Mouse (Mus musculus) 416B (cell line): Measurements from ENCODE around the gene Ccr10.
A peak's percentile ranks its signal among the peaks of the same experiment; 100 is the strongest.
"Not testable (repeated sequence)": the region's sequence is repeated elsewhere in the genome, so short reads cannot be mapped to it uniquely, and the experiment has no call there.

Source experiments
- DNase-seq: peaks from one replicate; pipeline ENCODE4 v3.0.0; 2011; ENCODE audit warnings: low read depth

The Ccr10 gene

DNA sequence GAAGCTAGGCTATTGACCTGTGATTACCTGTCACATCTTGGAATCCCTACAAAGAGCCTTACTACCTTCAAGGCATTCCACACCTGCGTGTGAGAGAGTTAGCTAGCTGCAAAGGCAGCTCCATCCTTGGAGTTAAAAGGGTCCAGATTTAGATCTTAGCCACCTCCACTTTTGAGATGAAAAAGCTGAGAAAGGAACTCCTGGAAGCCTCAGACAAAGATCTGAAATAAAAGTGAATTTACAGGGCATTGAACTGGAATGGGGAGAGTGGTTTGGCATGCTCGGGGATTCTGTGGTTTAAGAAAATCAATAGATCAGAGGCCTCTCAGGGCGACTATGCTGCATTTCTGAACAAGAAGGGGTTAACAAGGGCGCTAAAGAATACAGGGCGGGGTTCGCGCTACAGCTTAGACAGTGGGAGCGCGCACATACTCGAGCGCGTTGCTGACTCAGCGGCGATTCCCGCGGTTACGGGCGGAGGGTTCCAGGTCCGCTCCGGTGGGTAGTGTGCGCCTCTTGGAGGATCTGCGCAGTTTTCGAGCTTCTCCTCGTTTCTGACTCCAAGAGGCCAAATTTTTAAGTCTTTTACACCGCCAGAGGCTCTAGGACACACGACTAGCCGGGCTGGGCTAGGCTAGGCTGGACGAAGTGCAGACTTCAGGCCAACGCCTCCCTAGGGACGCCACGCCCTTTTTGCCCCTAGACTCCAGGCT, 3.4 kb downstream of the Ccr10 start:
- peak; percentile 79 for DNase-seq

DNA sequence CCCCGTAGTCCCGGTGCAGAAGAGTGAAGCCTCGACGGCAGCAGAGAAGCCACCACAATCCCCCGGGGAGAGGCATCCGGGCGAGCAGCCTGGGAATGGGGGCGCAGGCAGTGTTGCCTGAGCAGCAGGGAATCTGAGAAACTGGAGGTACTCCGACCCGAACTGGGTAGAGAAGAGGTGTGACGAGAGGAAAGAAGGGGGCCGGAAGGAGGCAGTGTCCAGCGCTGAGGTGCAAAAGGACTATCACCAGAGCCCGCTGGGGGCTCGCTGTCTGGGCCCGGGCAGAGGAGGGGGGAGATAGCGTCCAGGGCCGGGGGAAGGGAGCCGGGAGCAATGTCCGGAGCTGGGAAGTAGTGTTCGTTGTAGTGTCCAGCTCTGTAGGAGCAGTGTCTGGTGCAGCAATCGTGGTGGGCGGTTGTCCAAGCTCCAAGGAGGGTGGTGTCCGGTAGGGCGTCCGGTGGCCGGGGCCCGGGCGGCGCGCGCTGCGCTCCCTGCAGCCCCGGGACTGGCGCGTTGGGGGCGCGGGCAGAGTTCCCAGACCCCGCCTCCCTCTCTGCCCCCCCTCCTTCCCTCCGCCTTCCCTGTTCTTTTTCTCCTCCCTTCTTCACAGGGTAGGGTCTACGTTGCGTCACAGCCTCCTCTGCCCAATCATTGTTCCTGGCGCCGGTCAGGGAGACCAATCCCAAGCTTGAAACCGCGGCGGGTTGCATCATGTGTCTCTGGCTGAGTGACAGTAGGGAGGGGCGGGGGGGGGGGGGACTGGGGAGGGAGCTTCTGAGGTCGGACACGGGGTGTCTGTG, 4.2 kb downstream of the Ccr10 start, which contains the start of gene Plekhh3:
Plekhh3 (minus strand) TSS at position 541 of the 800 bp plus-strand sequence.
- DNase-seq: peak; percentile 99

DNA sequence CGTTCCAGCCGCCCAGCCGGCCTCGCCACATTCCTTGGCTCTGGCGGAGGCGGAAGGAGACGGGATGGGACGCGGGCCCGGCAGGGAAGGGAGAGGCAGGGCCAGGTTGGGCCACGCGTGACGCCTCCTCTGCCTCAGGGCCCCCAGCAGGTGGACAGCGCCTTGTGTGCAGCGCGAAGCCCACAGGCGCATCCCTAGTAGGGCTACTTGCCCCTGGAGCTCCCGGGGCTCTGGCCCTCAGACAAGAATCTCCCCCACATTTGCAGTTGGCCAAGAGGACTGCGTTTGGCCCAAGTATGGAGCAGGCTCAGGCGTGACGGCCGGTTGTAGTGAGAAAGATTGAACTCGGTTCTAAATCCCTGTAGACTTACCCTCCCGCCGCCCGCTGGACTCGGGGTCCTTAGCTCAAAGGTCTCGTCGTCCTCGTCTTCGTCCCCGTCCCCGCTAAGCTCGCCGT, 4.9 kb downstream of the Ccr10 start, which contains the start of gene Cntnap1:
Cntnap1 (plus strand) TSS at position 170 of the 457 bp plus-strand sequence.
- no peak for DNase-seq

DNA sequence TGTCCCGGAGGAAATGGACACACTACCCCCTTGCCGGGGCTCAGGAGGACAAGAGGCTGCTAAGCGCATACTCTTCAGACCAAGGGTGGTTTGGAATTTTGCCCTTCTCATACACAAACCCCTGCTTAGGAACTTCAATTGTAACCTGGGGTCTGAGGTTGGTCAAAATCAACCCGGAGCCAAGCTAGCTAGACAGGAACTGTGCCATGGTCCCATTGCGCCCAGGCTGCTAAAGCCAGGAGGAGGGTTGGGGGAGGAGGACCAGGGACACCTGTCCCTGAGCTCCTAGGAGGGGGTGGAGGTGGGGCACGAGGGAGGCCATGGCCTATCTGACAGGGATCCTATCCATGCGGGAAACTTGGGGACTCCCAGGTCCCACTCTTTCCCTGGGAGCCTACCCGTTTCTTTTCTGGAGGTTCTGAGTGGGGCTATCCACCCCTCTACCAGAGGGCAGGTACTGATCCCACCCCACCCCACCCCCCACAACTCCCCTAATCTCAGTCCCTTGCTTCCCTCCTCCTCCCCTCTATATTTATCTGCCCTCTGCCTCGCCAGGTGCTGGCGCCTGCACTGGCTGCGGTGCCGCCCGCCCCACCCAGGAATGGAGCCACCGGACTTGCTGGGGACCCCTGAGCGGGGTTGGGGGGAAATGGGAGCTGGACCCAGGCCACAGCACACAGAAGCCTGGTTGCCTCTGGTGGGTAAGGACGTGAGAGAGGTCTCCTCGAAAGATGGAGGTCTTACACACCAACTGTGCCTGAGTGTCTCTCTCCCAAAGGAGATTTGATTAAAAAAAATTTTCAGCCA, 5.7 kb downstream of the Ccr10 start:
- DNase-seq: no peak

DNA sequence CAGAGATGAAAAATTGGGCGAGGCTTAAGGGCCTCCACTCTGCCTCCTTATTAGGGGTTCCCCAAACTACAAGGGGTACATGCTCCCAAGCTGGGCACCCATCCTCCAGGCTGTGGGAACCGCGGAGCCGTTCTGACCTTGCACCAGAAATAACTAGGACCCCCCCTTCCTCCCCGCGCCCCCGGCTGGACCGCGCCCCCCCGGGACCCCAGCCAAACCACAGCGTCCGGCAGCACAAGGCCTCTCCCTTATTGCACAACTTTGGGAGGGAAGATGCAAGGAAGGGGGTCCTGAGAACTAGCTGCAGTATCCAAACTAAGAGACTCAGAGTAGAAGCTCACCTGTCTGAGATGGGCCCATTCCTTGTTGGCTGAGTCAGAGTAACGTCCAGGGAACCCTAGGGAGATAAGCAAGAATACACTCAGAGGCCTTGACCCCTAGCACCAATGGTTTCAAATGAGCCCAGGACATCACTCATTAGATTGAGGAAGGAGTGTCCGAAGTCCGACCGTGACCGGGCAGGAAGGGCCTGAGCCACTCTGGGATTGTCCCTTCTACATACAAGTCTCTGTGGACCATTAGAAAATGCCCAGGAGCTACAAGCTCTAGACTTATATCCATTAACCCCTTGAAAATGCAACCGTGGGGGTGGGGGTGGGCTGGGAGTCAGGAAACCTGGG, 6.8 kb downstream of the Ccr10 start:
- peak; percentile 74 for DNase-seq

DNA sequence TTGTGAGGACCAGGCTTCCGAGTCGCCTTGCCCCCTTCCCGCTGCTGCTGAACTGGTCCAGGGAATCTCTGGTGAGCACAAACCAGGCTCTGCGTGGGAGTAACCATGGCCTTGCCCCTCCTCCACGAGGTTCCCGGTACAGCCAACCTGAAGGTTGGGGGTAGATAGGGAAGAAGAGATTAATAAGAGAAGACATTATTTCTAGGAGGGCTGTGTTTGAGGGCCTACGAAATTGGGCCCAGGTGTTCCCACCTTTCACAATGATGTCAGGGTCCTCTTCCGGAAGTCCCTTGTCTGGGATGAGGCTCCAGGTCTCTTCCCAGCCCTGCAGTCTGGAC, 7.3 kb downstream of the Ccr10 start:
- DNase-seq: no peak

DNA sequence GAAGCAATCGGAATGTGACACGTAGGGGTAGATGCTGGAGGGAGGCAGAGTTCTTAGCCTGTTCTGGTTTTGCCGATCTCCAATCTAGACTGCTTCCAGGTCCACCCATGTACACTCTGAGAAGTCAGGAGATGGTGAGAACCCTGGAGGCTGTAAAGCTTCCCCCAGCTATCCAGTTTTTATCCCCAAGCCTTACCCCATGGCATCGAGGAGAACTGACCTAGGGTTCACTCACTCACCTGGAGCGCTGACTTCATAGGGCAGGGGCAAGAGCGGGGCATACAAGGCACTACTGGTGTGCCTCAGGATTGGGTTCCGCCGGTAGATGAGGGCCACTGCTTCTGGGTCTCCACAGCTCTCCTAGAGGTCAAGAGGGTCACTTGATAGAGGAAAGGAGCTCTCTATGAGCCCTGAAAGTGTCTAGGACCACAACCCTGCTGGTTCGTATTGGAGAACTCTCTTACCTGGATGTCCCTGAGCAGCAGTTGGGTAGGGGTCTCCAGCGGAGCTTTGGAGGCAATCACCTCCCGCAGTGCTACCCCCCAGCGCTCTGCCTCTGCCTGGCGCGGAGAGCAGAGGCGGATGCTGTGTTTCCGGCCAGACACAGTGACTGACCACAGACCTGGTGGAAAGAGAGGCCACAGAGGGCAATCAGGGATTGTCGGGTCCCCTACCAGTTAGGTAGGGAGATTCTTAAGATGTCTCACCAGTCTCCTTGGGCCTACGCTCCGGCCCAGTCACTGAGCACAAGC, 7.9 kb downstream of the Ccr10 start:
- DNase-seq: peak; percentile 45

DNA sequence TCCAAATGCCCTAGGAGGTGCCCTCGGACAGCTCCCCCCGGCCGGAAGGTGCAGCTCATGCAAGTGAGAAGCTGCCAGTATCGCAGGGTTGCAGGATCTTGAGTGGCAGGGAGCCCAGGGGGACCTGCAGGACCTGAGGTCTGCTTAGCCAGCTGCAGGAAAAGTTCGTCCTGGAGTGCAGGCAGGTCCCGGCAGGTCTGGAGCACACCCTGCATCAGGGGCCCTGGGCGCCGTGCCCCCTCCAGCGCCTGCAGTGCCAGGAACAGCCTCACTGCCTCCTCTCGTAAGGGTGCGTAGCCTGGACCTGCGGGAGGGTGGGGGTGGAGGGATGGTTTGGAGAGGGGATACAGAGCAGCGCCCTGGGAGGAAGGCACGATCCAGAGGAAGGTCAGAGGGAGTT, 8.9 kb downstream of the Ccr10 start:
- DNase-seq: no peak

DNA sequence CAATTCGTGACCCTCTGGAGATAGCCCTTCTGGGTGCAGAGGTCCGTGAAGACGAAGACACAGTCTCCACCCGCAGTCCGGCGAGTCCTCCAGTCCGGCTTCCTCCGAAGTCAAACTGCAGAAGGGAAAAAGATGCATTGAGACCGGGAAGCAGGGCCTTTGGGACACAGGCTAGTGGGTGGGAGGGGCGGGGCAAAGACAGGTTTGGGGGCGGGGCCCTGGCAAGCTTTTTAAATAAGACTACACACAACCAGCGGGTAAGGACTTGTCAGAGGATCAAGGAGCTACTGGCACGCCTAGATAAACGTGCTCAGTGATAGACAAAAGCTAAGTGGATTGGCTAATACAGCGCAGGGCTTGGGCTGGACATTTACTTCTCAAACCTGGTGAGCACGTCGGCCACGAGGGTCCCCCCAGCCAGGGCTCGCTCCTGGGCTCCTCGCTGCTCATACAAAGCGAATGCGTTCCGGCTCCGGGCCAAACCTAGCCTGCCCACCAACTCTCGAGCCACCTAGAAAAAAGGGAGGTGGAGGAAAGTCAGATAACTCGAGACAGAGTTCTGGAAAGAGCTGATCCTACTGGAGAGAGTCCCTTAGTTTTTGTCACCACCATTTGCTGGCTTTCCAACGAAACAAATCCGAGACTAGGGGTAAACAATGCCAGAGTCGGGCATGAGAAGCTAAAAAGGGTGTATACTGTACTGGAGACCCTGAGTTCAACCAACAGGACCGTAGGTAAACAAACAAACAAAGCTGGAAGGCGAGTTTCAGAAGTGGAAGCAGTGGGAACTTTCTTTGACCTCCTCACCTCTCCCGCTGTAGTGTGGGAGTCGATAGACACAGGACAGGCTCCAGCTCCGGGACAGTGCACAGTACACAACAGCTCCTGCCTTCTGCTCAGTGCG, 10.3 kb downstream of the Ccr10 start:
- DNase-seq: no peak

DNA sequence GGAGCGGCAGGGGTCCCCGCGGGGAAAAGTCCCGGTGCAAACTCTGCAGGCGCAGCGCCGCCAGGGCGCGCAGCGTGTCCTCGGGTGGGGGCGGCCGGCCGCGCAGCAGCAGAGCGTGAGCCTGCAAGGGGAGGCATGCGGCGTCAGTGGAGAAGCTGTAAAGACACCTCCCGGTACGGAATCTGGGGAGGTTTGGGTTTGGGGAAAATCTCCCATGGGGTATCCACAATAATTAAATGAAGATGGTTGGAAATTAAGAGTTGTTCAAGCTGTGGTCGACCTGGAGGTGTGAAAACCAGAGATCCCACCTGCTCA, 10.9 kb downstream of the Ccr10 start:
- no peak for DNase-seq

DNA sequence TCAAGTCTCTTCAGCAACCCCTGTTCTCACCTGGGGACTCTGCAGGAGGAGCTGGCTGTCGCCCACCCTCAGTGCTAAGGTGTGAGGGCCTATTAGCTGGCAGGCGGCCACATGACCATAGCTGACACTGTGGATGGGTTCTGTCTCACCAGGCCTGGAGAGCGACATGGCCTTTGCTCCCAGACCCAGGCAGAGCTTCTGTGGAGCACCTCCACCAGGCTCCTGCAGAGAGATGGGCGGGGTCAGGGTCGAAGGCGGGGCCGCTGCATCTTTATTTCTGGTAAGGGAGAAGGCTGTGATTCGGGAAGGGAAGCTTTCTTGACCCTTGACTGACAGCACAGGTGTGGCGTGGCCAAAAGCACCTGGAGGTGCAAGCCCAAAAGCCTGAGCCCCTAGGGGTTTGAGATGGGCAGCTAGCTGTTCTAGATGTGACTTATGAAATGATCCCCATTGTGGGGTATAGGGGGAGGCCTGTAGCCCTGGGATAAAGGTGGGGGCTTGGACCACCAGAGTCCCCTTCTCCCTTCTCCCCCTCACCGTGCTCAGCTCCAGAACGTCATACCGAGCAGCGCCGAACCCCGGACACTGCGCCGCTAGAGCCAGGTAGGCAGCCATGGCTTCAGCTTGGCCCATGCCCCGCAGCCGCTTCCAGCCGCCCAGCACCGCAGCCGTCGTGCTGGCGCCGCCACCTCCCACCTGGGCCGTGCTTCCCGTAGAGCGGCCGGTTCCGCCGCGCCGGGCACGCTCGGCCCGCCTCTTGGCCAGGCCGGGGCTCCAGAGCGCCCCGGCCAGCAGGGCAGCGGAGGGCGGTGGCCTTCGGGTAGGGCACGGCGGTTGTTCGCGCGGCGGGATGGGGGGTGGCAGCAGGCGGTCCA, 11.5 kb downstream of the Ccr10 start:
- no peak for DNase-seq

DNA sequence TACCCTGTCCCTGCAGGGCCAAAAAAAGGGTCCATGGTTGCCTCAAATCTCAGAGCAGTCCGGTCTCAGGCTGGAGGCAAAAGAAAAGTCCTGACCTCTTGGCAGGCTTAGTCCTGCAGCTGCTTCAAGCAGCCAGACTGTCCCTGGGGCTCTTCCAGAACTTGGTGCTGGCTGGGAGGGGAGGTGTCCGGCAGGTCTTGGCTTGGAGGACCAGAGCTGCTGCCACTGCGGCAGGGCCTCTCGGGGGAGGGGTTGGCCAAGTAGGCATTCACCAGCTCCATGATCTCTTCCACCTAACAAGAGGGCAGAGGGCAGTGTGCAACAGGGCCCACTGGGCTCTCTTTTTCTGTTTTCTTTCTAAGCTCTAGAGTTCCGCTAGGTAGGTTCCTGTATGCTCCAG, 12.5 kb downstream of the Ccr10 start:
- DNase-seq: no peak

DNA sequence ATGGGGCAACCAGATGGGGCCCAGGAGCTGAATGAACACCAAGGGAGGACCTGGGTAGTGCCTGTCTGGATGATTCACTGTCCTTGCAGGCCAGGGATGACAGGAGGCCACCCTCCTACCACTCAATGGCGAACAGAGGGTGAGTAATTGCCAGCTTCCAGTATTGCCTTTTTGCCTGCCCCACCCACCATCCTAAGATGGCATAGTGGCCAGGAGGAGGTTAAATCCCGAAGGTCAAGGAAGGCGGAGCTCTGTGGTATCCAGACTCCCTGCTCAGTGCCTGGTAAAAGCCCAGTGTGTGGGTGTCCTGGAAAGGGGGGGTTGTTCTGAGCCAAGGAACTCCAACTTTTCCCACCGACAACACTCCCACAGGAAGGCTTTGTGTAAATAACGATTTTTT, 12.9 kb downstream of the Ccr10 start:
- no peak for DNase-seq

DNA sequence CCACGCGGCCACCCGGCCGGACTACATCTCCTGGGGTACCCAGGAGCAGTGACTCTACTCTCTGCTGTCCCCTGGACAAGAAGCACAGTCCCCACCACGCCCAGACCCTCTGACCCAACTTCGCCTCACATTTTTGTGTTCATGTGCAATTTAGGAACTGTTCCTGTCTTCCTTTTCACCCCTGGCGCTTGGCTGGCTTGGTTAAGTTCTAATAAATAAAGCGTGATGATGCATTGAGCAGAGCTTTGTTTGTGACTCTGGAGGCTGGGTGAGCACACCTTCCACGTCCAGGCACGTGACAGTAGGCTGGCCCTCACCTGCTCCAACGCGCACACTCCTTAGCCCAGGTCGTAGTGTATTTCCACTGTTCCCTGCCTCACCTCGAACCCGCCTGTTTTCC, 13.7 kb downstream of the Ccr10 start:
- no peak for DNase-seq

DNA sequence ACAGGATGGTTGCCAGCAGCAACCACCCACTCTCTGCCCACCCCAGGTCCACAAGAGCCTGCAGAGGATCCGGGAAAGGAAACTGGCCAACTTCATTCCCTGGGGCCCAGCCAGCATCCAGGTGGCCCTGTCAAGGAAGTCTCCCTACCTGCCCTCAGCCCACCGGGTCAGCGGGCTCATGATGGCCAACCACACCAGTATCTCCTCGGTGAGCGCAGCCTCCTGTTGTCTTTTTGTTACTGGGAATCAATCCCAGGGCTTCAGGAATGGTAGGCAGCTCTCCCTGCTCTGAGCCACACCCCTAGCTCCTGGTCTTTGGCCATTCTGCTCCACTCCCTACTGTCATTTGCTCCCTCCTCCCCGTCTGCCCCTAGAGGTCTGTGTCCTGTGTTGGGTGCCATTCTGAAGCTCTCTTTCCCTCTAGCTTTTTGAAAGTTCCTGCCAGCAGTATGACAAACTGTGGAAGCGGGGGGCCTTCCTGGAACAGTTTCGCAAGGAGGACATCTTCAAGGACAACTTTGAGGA, 14.2 kb downstream of the Ccr10 start:
- not testable (repeated sequence) for DNase-seq

DNA sequence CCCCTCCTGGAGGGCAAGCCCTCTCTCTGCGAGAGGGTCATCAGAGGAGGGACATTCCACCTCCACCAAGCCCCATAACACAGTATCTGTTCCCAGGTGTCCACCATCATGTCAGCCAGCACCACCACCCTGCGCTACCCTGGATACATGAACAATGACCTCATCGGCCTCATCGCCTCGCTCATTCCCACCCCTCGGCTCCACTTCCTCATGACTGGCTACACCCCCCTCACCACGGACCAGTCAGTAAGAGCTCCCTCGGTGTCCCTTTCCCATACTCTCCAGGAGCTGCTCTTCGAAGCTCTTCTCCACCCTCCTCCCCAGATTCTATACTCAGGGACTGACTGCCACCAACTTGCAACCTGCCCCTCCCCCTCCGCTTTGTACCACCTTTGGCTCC, 15.1 kb downstream of the Ccr10 start:
- DNase-seq: not testable (repeated sequence)

DNA sequence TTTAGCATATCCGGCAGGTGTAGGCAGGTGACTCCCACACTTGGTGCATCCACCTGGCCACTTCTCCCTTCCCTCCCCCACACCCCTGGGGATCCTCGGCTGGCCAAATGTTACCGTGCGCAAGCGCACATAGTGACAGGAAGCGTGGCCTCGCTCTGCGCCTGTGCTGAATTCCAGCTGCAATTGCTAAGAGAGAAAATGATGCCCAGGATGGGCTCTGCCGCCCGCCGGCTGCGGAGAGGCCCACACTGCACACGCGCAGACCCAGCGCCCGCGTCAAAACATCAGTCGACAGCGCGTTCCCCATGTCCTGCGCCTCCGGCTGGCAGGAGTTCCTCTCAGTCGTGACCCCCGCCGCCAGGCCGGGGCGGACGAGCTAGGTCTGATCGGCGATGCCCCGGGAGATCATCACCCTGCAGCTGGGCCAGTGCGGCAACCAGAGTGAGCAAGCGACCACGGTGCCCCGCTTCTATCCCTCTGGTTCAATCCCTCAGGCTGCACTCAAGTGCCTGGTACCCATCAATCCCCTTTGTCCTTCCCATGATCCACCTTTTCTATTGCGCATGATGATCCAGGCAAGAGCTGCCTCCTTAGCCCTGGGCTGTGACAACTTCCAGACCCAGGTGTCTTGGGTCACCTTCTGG, 19.4 kb downstream of the Ccr10 start, which contains the start of gene Tubg2:
Tubg2 (plus strand) TSS at position 180 of the 644 bp plus-strand sequence.
- DNase-seq: no peak

DNA sequence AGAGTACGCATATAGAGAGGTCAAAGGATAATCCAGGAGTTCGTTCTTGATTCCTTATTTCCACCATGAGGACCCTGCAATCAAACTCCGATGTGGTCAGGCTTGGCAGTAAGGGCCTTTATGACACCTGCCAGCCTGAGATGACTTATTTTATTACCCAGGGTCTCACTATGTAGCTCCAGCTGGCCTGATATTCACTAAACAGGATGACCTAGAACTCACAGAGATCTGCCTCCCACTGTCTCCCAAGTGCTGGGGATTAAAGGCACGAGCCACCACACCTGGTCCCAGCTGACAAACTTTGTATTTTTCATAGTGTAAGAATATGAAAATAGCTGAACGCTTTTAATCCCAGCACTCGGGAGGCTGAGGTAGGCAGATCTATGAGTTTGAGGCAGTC, 20.1 kb downstream of the Ccr10 start:
- no peak for DNase-seq
